Mouse (Mus musculus): ENCODE measurements at regions not wholly inside any gene's neighbourhood (a gene's known extent, or its start where the extent isn't known, plus 50 kb on each side); places are given as distances from the start of the nearest gene placed in this dataset.

- no peak for DNase-seq
Measured at GRCm38 (mm10) chr11:114313652-114314051, 246.8 kb upstream of the Sdk2 start.

- no peak for DNase-seq
Measured at GRCm38 (mm10) chr11:114311640-114312039, 244.8 kb upstream of the Sdk2 start.

DNA sequence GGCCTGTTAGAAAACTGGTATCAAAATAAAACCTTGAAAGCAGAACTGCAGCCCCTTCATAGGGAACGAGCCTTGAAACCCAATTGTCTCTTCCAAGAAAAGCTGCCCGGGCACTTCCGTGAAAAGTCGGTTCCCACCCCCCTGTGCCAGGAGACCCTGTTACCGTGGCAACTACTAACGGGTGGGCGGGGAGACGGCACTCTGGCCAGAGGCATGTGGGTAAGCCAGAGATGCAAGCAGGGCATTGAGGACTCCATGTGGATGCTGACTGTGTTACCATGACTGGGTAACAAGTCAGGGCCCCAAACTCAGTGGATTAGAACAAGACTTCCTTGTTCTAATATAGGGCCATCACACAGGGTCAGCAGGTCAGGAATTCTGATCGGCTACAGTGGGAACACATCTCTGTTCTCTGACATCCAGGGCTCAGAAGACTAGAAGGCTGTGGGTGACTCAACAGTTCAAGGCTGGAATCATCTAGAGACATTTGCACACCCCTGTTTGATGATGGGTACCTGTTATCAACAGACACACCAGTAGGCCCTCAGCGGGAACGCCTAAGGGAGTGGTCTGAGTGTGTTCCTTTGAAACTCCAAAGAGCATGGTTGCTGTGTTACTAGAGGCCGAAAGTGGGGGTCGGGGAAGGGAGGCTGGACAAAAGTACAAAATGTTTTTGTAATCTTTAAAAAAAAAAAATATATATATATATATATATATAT, 236.9 kb upstream of the Sdk2 start:
- DNase-seq = no peak

- no peak for DNase-seq
Measured at GRCm38 (mm10) chr11:114300611-114301319, 233.9 kb upstream of the Sdk2 start.

DNA sequence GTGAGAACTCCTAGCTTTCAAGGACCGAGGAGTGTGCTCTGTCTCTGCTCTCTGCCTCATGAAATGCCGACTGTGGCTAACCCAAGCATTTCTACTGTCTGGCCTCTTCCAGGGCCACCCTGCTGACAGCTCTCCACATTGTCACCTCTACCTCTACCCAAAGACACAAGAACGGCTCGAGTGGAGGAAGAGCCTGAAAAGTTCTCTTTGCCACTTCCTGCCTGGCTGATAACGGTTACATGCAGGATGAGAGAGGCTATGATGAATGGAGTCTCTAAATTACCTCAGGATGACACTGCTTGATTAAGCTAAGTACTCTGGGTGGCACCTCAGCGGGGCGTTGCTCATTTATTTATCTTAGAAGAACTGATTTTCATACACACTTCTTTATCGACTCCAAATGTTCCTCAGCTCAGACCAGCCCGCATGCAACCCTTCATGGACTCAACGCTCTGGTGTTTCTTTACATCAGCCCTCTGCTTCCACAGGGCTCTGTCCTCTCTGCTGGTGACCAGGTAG, 230.0 kb upstream of the Sdk2 start:
- DNase-seq = no peak

DNA sequence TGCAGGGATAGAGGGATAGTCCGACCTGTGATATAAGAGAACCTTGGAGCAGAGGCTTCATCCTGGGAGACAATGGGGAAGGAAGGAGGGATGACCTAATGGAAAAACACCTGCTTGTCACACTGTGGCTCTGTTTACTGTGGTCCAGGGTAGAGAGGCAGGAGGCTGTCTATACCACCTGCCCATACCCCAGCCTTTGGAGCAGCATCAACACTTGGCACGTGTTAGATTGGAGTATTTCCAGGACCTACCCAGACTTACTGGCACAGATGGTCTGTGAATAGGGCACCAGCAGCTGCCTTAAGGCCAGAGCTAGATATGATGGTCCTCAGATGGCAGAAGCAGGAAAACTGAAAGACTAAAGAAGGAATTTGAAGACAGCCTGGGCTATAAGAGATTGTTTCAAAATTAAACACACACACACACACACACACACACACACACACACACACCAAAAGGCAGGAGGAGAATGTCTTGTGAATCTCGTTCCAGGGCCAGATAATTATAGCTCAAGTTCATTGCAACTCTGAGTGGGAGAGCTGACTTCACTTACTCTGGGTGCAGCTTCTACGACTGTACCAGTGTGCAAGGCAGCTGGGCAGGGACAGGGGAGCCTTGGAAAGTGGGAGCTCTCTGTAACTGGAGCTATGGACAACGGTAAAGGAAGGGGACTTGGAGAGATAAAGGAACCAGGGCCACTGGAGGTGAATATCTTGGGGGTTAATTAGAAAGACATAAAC, 227.8 kb upstream of the Sdk2 start:
- no peak for DNase-seq

DNA sequence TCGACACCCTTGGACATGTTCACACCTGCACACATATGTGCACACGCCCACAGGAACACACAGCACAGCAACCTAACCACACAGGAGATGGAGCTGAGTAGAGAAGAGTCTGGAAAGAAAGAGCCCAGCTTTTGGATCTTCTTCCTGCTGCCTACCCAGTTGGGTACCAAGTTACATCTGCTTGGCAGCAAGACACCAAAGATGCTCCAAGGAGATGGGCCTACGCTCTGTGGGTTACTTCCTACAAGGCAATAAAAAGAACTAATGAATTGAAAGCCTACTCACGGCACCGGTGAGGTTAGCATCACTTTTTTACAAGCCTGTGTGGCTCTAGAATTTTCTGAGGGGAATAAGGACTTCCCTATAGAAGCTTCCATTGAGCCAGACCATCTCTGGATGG, 224.4 kb upstream of the Sdk2 start:
- DNase-seq = no peak

DNA sequence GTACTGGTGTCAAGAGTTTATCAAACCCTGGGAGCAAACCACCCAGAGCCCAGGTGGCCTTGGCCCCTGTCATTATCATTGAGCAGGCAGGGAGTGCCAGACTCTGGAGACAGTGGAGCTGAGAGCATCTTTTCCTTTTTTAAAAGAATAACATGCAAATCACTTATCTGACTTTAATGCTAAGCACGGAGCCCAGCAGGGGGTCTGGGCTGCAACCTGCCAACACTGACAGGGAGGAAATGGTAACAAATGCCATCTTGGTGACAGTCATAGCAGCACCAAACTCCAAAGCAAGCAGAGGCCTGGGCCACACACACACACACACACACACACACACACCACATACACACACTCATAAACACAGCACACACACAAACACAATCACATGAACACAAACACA, 223.1 kb upstream of the Sdk2 start:
- no peak for DNase-seq

GRCm38 (mm10) chr11:114284820-114285666, 218.2 kb upstream of the Sdk2 start:
- DNase-seq = no peak

DNA sequence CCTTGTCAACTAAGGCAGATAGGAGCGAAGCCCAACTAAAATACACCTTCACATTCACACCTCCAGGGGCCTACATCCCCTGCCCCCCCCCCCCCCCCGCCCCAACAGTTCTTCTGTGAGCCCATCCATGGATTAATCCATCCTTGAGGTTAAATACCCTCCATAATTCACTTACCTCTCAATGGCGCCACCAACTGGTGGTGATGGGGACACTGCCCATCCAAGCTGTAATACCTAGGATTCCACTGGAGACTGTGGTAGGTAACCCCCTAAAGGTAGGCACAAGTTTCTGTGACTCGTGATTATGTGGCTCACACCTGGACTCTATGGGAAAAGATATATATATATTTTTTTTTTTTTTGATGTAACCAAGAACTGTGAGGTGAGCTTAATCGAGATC, 216.4 kb upstream of the Sdk2 start:
- no peak for DNase-seq

DNA sequence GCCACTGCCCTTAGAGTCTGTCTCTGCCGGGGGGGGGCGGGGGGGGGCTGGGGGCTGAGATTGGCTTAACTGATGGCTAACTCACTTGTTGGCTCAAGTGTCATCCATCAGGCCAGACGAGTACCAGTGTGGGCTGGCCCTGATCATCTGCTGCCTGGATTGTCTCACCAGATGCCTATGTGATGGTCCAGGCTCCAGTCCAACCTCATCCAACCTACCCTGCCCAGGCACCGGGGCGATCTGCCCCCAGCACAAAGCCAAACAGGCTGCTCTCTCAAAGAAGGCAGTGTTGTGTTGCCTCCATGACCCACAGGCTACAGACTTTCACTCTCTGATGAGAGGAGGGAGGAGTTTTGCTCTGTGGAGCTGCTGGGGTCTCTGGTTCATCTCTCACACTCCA, 215.7 kb upstream of the Sdk2 start:
- no peak for DNase-seq

DNA sequence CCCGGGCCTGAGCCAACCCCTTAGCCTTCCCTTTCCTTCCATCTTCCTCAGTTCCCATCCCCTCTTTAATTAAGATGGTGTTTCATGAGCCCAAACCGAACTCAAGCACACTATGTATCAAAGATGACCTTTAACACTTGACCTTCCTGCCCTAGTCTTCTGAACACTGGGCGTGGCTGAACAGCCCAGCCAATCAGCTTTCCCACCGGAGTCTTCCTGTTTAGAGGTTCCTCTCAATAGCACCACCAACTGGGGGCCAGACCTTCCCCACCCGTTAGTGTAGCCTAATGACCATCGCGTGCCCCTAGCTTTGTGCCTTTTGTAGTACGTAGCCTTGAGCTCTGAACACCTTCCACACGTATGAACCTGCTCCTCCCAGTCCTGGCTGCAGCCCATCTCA, 215.0 kb upstream of the Sdk2 start:
- DNase-seq = no peak

- DNase-seq = no peak
Measured at GRCm38 (mm10) chr11:114281041-114281695, 214.3 kb upstream of the Sdk2 start.

DNA sequence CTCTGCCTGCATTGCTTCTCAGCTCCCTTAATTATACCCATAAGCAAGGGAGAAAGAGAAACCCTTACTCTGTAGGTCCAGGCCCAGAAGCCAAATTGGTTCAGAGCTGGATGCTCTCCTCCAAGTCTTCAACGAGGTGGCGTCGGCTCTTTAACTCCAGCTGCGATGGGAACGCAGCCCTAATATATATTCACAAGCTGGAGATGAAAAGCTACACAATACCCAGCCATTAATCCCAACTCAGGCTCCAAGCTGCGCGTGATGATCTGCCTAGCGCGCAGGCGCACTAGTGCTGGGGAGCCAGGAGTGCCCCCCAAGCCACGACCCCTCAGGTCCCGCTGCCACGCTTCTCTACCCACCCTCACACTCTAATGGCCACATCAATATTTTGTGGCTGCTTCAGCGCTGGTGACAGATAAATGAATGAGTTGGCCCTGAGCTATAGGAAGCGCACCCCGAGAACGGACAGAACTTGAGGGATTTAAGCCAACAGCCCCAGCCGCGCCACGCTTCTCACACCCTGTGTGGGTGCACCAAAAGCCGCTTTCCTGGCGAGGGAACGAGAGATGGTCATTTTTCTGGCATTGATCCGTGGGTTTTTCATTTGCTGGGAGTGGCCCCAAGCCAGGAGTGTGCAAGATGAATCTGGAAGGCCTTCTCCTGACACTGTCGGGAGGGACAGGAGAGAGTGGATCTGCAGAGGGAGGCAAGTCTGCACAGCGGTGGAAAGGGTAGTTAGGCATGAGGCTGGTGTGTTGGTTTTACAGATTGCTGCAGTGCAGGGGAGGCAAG, 210.9 kb upstream of the Sdk2 start:
- no peak for DNase-seq

DNA sequence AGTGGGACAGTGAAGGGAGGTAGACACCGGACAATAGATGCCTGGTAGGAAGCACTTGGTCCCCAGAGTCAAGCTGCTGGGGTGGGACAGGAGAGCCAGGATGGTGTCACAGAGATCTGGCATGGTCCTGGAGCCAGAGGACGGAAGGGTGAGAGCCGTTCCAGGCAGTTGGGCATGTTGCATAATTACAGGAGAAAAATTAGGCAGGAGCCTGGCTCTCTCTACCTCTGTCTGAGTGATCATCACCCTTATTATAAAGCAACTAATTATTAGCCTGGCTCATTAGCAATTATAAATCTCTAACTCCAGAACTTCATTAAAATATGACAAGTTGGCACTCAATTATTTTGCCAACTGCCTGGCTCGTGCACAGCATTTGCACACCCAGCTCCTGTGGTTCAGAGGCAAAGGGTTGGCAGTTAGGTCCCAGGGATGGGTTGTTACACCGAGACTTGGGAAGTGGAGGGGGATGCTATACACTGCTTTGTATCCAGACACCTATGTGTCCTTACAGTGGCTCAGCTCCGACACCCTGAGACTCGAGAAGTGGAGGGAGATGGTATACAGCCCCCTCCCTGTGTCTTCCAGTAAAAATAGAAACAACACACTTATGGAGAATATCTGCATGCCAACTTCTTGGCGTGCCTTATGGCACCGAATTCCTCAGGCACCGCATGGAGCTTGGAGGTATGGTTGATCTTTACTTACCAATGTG, 203.7 kb upstream of the Sdk2 start:
- no peak for DNase-seq

DNA sequence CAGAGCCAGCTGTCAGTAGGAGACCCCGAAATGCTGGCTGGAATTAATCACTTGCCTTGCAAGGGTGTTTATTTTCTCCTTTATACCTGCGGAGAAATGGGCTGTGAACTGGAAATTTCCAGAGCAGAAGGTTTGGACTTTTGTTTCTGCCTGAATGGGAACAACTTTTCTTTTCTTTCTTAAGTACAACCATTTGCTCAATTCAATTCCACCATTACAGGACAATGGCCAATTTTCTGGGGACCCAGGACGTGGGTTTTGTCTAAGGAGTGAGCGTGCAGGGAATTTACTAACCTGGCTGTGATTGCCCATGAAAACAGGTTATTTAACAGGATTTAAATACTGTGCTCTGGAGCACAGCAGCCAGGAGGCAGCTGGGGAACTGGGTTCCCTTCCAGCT, 195.1 kb upstream of the Sdk2 start:
- DNase-seq = no peak

- DNase-seq = no peak
Measured at GRCm38 (mm10) chr11:114258218-114258617, 191.4 kb upstream of the Sdk2 start.

DNA sequence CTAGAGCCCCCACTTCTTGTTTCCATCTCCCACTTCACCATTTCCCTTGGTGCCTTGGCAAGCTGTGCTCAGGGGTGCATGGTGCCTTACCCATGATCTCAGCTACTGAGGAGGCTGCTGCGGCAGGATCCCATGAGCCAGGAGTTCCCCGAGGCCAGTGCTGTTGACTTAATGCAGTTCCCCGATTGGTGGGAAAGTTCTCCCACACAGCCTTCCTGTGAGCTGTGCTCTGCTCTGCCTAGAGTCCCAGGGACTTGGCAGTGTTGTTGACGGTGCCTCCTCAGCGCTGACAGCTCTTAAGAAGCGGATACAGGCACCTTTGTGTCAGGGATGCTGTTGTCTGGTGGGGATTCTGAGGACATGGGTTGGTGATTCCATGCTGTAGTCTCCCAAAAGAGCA, 190.9 kb upstream of the Sdk2 start:
- no peak for DNase-seq

GRCm38 (mm10) chr11:114257061-114257460, 190.2 kb upstream of the Sdk2 start:
- DNase-seq = no peak

- no peak for DNase-seq
Measured at GRCm38 (mm10) chr11:114254344-114254743, 187.5 kb upstream of the Sdk2 start.

DNA sequence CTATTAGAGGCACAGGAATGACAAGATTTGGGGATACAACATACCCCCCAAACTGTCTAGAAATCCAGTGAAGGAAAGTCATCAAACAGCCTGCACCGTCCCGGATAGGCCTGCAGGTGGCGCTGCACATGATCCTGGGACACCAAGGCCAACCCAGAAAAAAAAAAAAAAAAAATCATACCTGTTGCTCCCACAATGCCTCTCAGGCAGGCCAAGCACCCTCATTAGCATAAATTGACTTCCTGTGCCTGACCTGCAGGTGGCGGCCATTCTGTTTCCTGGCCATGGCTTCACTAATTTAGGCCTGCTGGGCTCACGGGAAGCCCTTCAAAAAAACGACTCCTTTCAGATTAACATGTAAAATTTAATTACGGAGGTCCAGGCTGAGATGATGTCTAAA, 184.8 kb upstream of the Sdk2 start:
- DNase-seq = no peak
